Mouse (Mus musculus): ENCODE results near the gene Pde11a. TPM values are rescaled to one million over a fixed set of nuclear protein-coding genes. Genes with fewer than 3 reads are reported as not detected.

Gene Pde11a
- total RNA-seq, 1 experiment: 0.27 TPM

DNA sequence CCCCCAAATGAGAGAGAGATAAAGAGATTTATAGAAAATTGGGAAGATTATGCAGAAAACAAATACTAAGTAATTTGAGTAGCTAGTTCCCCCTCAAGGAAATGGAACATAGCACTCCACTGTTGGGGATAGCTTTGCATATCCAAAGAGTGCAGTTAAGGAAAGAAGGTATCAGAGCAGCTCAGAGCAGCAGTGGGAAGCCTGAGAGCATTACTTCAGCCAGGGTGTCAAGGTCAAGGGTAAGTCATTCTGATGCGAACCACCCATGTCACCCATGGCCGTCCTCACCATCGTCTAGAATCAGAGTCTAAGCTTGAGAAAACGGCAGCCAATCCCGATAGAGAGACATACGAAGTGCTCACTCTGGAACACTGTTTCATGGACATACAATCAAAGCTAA, 211.9 kb downstream of the Pde11a start:
- Histone ChIP-seq H3K27ac (ENCODE audit: insufficient read depth, low read depth, low read length, poor library complexity, severe bottlenecking) (no peak overlapping the region), H3K36me3 (ENCODE audit: control insufficient read depth, insufficient read depth, low read length, poor library complexity, severe bottlenecking) (no peaks in the 10 kb centered on the region), H3K9me3 (ENCODE audit: control insufficient read depth, insufficient read depth, low read depth, low read length) (no peaks in the 10 kb centered on the region), H3K4me1 (ENCODE audit: control insufficient read depth in 2 of 2, insufficient read depth in 2 of 2, low read length in 2 of 2, poor library complexity in 1 of 2) (peaks cover 2 to 4% of the 10 kb centered on the region in 2 experiments; a peak in 2 of 4 replicates), H3K4me3 (ENCODE audit: insufficient read depth in 1 of 2, low read depth in 1 of 2, low read length in 2 of 2, poor library complexity in 1 of 2, severe bottlenecking in 1 of 2) (no peak overlapping the region), H3K9ac (ENCODE audit: insufficient read depth, low read depth, low read length, poor library complexity, severe bottlenecking) (no peak overlapping the region)
- in situ Hi-C loops (cut with MboI; ENCODE audit: low sequenced_read_pairs in 2 of 2, unreplicated experiment in 2 of 2): no loop called here
- DNase-seq (ENCODE audit: low read depth, low spot score): no peak
- no peak for TF ChIP-seq HCFC1 (IDR thresholded peaks at IDR 0.05; ENCODE audit: borderline replicate concordance, insufficient read depth, low read length)
- TF ChIP-seq ZNF384 (IDR thresholded peaks at IDR 0.05; ENCODE audit: low read depth, low read length): no peak
- no peak for TF ChIP-seq MAFK (IDR thresholded peaks at IDR 0.05; ENCODE audit: insufficient read depth, low read depth, low read length)
- TF ChIP-seq ZC3H11A (IDR thresholded peaks at IDR 0.05; ENCODE audit: borderline replicate concordance, low read depth, low read length): no peak
- no peak for TF ChIP-seq CHD2 (IDR thresholded peaks at IDR 0.05; ENCODE audit: low read depth, low read length)

DNA sequence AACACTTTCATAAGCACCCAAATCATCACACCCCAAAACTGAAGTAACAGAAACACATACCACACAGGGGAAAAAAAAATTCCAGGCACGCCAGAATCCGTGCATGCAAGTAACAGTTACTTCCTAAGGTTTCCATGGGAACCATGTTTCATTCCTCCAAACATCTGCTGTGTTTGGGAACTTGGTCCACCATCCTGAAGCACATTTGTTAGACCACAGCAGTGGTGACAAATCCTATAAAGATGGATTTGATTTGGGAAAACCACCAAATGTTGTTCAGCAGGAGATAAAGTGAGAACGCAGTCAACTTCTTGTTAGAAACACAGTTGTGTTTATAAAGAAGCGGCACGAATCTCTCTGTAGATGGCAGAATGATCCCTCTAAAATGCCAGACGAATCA, 213.8 kb downstream of the Pde11a start:
- no peak overlapping the region for H3K27ac ChIP-seq (ENCODE audit: insufficient read depth, low read depth, low read length, poor library complexity, severe bottlenecking)
- no peak for DNase-seq (ENCODE audit: low read depth, low spot score)
- H3K4me3 ChIP-seq (ENCODE audit: insufficient read depth in 1 of 2, low read depth in 1 of 2, low read length in 2 of 2, poor library complexity in 1 of 2, severe bottlenecking in 1 of 2): no peak overlapping the region
- H3K9me3 ChIP-seq (ENCODE audit: control insufficient read depth, insufficient read depth, low read depth, low read length): no peaks in the 10 kb centered on the region
- in situ Hi-C loops (cut with MboI; ENCODE audit: low sequenced_read_pairs in 2 of 2, unreplicated experiment in 2 of 2): no loop called here
- H3K36me3 ChIP-seq (ENCODE audit: control insufficient read depth, insufficient read depth, low read length, poor library complexity, severe bottlenecking): no peaks in the 10 kb centered on the region
- TF ChIP-seq HCFC1 (IDR thresholded peaks at IDR 0.05; ENCODE audit: borderline replicate concordance, insufficient read depth, low read length) (no peak), ZC3H11A (IDR thresholded peaks at IDR 0.05; ENCODE audit: borderline replicate concordance, low read depth, low read length) (no peak), MAFK (IDR thresholded peaks at IDR 0.05; ENCODE audit: insufficient read depth, low read depth, low read length) (no peak), CHD2 (IDR thresholded peaks at IDR 0.05; ENCODE audit: low read depth, low read length) (no peak), ZNF384 (IDR thresholded peaks at IDR 0.05; ENCODE audit: low read depth, low read length) (no peak)
- peaks cover 2 to 4% of the 10 kb centered on the region in 2 experiments; a peak in 2 of 4 replicates for H3K4me1 ChIP-seq (ENCODE audit: control insufficient read depth in 2 of 2, insufficient read depth in 2 of 2, low read length in 2 of 2, poor library complexity in 1 of 2)
- no peak overlapping the region for H3K9ac ChIP-seq (ENCODE audit: insufficient read depth, low read depth, low read length, poor library complexity, severe bottlenecking)

DNA sequence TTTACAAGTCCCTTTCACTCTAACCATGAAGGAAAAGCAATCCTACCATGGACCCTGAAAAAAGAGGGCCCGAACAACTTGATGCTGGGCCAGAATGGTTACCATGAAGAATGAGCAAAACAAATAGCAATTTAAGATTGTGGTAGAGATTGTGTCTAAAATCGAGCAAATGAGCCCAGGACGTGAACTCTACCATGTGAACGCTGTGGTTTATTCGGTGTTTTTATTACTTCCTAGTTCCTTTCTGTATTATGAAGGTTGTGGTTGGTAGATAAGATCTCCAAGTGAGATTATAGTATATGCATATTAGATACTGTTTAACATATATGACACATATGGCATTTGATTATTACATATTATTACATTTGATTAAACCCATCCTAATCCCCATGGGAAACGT, 216.4 kb downstream of the Pde11a start:
- TF ChIP-seq CHD2 (IDR thresholded peaks at IDR 0.05; ENCODE audit: low read depth, low read length) (no peak), HCFC1 (IDR thresholded peaks at IDR 0.05; ENCODE audit: borderline replicate concordance, insufficient read depth, low read length) (no peak), ZC3H11A (IDR thresholded peaks at IDR 0.05; ENCODE audit: borderline replicate concordance, low read depth, low read length) (no peak), MAFK (IDR thresholded peaks at IDR 0.05; ENCODE audit: insufficient read depth, low read depth, low read length) (no peak), ZNF384 (IDR thresholded peaks at IDR 0.05; ENCODE audit: low read depth, low read length) (no peak)
- Histone ChIP-seq H3K36me3 (ENCODE audit: control insufficient read depth, insufficient read depth, low read length, poor library complexity, severe bottlenecking) (no peaks in the 10 kb centered on the region), H3K4me1 (ENCODE audit: control insufficient read depth in 2 of 2, insufficient read depth in 2 of 2, low read length in 2 of 2, poor library complexity in 1 of 2) (peaks cover 2 to 4% of the 10 kb centered on the region in 2 experiments; a peak in 2 of 4 replicates), H3K4me3 (ENCODE audit: insufficient read depth in 1 of 2, low read depth in 1 of 2, low read length in 2 of 2, poor library complexity in 1 of 2, severe bottlenecking in 1 of 2) (no peak overlapping the region), H3K27ac (ENCODE audit: insufficient read depth, low read depth, low read length, poor library complexity, severe bottlenecking) (no peak overlapping the region), H3K9me3 (ENCODE audit: control insufficient read depth, insufficient read depth, low read depth, low read length) (no peaks in the 10 kb centered on the region), H3K9ac (ENCODE audit: insufficient read depth, low read depth, low read length, poor library complexity, severe bottlenecking) (no peak overlapping the region)
- no peak for DNase-seq (ENCODE audit: low read depth, low spot score)
- in situ Hi-C loops (cut with MboI; ENCODE audit: low sequenced_read_pairs in 2 of 2, unreplicated experiment in 2 of 2): no loop called here

DNA sequence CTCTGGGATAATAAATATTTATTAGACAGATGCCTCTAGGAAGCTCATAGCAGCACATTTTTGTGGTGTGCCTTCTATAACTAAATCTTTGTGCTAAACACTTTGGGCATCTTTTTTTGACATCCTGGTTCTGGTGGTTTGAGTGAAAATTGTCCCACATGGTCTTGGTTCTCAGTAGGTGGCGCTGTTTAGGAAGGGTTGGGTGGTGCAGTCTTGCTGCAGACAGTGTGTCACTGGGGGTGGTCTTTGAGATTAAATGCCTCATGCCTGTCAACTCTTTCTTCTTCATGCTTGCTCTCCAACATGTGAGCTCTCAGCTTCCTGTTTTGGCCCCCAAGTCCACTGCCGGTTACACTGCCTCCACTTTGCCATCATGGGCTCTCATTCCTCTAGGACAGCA, 218.7 kb downstream of the Pde11a start:
- no peak overlapping the region for H3K27ac ChIP-seq (ENCODE audit: insufficient read depth, low read depth, low read length, poor library complexity, severe bottlenecking)
- H3K9ac ChIP-seq (ENCODE audit: insufficient read depth, low read depth, low read length, poor library complexity, severe bottlenecking): no peak overlapping the region
- no peak for DNase-seq (ENCODE audit: low read depth, low spot score)
- H3K4me3 ChIP-seq (ENCODE audit: insufficient read depth in 1 of 2, low read depth in 1 of 2, low read length in 2 of 2, poor library complexity in 1 of 2, severe bottlenecking in 1 of 2): no peak overlapping the region
- TF ChIP-seq HCFC1 (IDR thresholded peaks at IDR 0.05; ENCODE audit: borderline replicate concordance, insufficient read depth, low read length): no peak
- TF ChIP-seq ZNF384 (IDR thresholded peaks at IDR 0.05; ENCODE audit: low read depth, low read length): no peak
- no peak for TF ChIP-seq CHD2 (IDR thresholded peaks at IDR 0.05; ENCODE audit: low read depth, low read length)
- H3K4me1 ChIP-seq (ENCODE audit: control insufficient read depth in 2 of 2, insufficient read depth in 2 of 2, low read length in 2 of 2, poor library complexity in 1 of 2): no peaks in the 10 kb centered on the region
- H3K36me3 ChIP-seq (ENCODE audit: control insufficient read depth, insufficient read depth, low read length, poor library complexity, severe bottlenecking): no peaks in the 10 kb centered on the region
- no peaks in the 10 kb centered on the region for H3K9me3 ChIP-seq (ENCODE audit: control insufficient read depth, insufficient read depth, low read depth, low read length)
- in situ Hi-C loops (cut with MboI; ENCODE audit: low sequenced_read_pairs in 2 of 2, unreplicated experiment in 2 of 2): no loop called here

DNA sequence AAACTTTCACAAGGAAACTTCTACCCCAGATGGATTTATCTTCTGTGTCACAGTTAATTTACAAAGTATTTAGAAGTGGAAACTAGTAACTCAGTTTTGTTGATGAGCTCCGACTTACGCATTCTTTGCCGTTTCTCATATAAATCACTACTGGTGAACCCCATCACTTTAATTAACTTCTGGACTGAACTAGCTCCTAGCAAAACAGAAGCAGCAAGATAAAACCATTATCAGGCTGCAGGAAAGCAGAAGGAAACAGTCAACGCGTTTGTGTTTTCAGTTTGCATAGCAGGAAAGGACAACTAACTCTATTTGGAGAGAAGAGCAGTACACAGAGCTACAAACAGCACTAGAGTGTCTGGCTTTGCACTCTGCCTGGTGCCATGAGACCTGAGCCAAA, 220.1 kb downstream of the Pde11a start:
- Histone ChIP-seq H3K4me3 (ENCODE audit: insufficient read depth in 1 of 2, low read depth in 1 of 2, low read length in 2 of 2, poor library complexity in 1 of 2, severe bottlenecking in 1 of 2) (no peak overlapping the region), H3K9me3 (ENCODE audit: control insufficient read depth, insufficient read depth, low read depth, low read length) (no peaks in the 10 kb centered on the region), H3K27ac (ENCODE audit: insufficient read depth, low read depth, low read length, poor library complexity, severe bottlenecking) (no peak overlapping the region), H3K36me3 (ENCODE audit: control insufficient read depth, insufficient read depth, low read length, poor library complexity, severe bottlenecking) (no peaks in the 10 kb centered on the region), H3K4me1 (ENCODE audit: control insufficient read depth in 2 of 2, insufficient read depth in 2 of 2, low read length in 2 of 2, poor library complexity in 1 of 2) (no peaks in the 10 kb centered on the region), H3K9ac (ENCODE audit: insufficient read depth, low read depth, low read length, poor library complexity, severe bottlenecking) (no peak overlapping the region)
- in situ Hi-C loops (cut with MboI; ENCODE audit: low sequenced_read_pairs in 2 of 2, unreplicated experiment in 2 of 2): no loop called here
- TF ChIP-seq ZNF384 (IDR thresholded peaks at IDR 0.05; ENCODE audit: low read depth, low read length) (no peak), CHD2 (IDR thresholded peaks at IDR 0.05; ENCODE audit: low read depth, low read length) (no peak), HCFC1 (IDR thresholded peaks at IDR 0.05; ENCODE audit: borderline replicate concordance, insufficient read depth, low read length) (no peak), ZC3H11A (IDR thresholded peaks at IDR 0.05; ENCODE audit: borderline replicate concordance, low read depth, low read length) (no peak), MAFK (IDR thresholded peaks at IDR 0.05; ENCODE audit: insufficient read depth, low read depth, low read length) (no peak)
- DNase-seq (ENCODE audit: low read depth, low spot score): no peak
